Mouse (Mus musculus) heart, embryonic 11.5 days (tissue): Measurements from ENCODE around the gene B4galnt4. TPM values are rescaled to one million over a fixed set of nuclear protein-coding genes. Genes with fewer than 3 reads are reported as not detected.

Source experiments
- ATAC-seq: fragments of 200-750 bp; cut with Nextera tagmentation; replicated peaks from 2 replicates; pipeline ENCODE4 v1.8.0; 2017; ENCODE audit warnings: moderate library complexity; ENCODE audit not compliant: insufficient number of reproducible peaks, low FRiP score, low TSS enrichment
- H3K27ac ChIP-seq: fragments of 300-500 bp; sonication (generic); 2 replicates; pipeline ENCODE4 v1.5.1; 2014; ENCODE audit warnings: mild to moderate bottlenecking, low read depth, low read length
- H3K27me3 ChIP-seq: fragments of 300-500 bp; sonication (generic); 2 replicates; pipeline ENCODE4 v1.6.1; 2014; ENCODE audit warnings: mild to moderate bottlenecking, low read length, mixed read lengths; ENCODE audit not compliant: control insufficient read depth, insufficient read depth
- H3K36me3 ChIP-seq: fragments of 300-500 bp; sonication (generic); 2 replicates; pipeline ENCODE4 v1.6.1; 2014; ENCODE audit warnings: mild to moderate bottlenecking, low read length, moderate library complexity, mixed read lengths; ENCODE audit not compliant: control insufficient read depth, insufficient read depth
- H3K4me1 ChIP-seq: fragments of 300-500 bp; sonication (generic); 2 replicates; pipeline ENCODE4 v1.6.1; 2014; ENCODE audit warnings: low read length; ENCODE audit not compliant: control insufficient read depth, insufficient read depth
- H3K4me2 ChIP-seq: fragments of 300-500 bp; sonication (generic); 2 replicates; pipeline ENCODE4 v1.6.1; 2014; ENCODE audit warnings: mild to moderate bottlenecking, moderate library complexity
- H3K4me3 ChIP-seq: fragments of 300-500 bp; sonication (generic); 2 replicates; pipeline ENCODE4 v1.5.1; 2014; ENCODE audit warnings: low read depth, low read length
- H3K9ac ChIP-seq: fragments of 300-500 bp; sonication (generic); 2 replicates; pipeline ENCODE4 v1.6.1; 2014; ENCODE audit warnings: mild to moderate bottlenecking, low read depth, low read length, moderate library complexity
- H3K9me3 ChIP-seq: fragments of 300-500 bp; sonication (generic); replicated peaks from 2 replicates; pipeline ENCODE4 v1.6.1; 2016; ENCODE audit warnings: low read length; ENCODE audit not compliant: control insufficient read depth
- WGBS: fragments of 180-500 bp; shearing (Covaris S2); extraction: QIAGEN DNeasy Blood & Tissue Kit; methylation state at CpG from one replicate; pipeline ENCODE4 v1.1.7; 2014; ENCODE audit not compliant: insufficient replicate concordance; 5-methylcytosine and 5-hydroxymethylcytosine counted together
- polyA plus RNA-seq: library from polyadenylated mRNA; unstranded; fragments of >200 nt; fragmentation: Nextera tagmentation; extraction: Ambion mirVana; gene quantifications from 2 replicates; pipeline ENCODE4 v1.2.1, GENCODE M21; 2014

B4galnt4 gene
- polyA plus RNA-seq, 1 experiment from 2014 or later, result 2.6 TPM

GRCm38 (mm10) chr7:141040867-141041606 is 19.9 kb upstream of the B4galnt4 start:
- no peak for ATAC-seq
- no peak overlapping the region for H3K4me2 ChIP-seq
- H3K36me3 ChIP-seq, result no peaks in the 10 kb centered on the region
- peak overlapping the region; percentile 71 for H3K27ac ChIP-seq
- H3K27me3 ChIP-seq, result no peaks in the 10 kb centered on the region
- H3K4me1 ChIP-seq, result no peaks in the 10 kb centered on the region
- WGBS, result 46% methylated on average over 6 of the region's 9 CpGs
- no peak overlapping the region for H3K9ac ChIP-seq
- no peaks in the 10 kb centered on the region for H3K9me3 ChIP-seq
- H3K4me3 ChIP-seq, result no peak overlapping the region

GRCm38 (mm10) chr7:141041661-141042060 is 19.2 kb upstream of the B4galnt4 start:
- H3K4me3 ChIP-seq, result no peak overlapping the region
- no peaks in the 10 kb centered on the region for H3K27me3 ChIP-seq
- H3K36me3 ChIP-seq, result no peaks in the 10 kb centered on the region
- no peak overlapping the region for H3K4me2 ChIP-seq
- H3K4me1 ChIP-seq, result no peaks in the 10 kb centered on the region
- H3K27ac ChIP-seq, result peak overlapping the region; percentile 71
- 0 out of 2 replicates have a peak, but pooled peaks have one; percentile 71 for ATAC-seq
- no peaks in the 10 kb centered on the region for H3K9me3 ChIP-seq
- WGBS, result 23% methylated on average over 5 of the region's 5 CpGs
- H3K9ac ChIP-seq, result no peak overlapping the region

GRCm38 (mm10) chr7:141042539-141042938 is 18.4 kb upstream of the B4galnt4 start:
- Histone ChIP-seq H3K9me3 (no peaks in the 10 kb centered on the region), H3K9ac (no peak overlapping the region), H3K4me1 (peaks cover 6% of the 10 kb centered on the region; the same call in 1 of the 2 replicates), H3K4me2 (no peak overlapping the region), H3K4me3 (no peak overlapping the region), H3K27ac (no peak overlapping the region), H3K27me3 (peaks cover 5% of the 10 kb centered on the region; the same call in 1 of the 2 replicates), H3K36me3 (no peaks in the 10 kb centered on the region)
- 30% methylated on average over 4 of the region's 4 CpGs for WGBS
- no peak for ATAC-seq

- no peak overlapping the region for H3K4me3 ChIP-seq
- WGBS, result 54% methylated on average over 6 of the region's 6 CpGs
- H3K9me3 ChIP-seq, result no peaks in the 10 kb centered on the region
- peaks cover 5% of the 10 kb centered on the region; the same call in 1 of the 2 replicates for H3K27me3 ChIP-seq
- peak overlapping the region; percentile 22 for H3K9ac ChIP-seq
- H3K36me3 ChIP-seq, result no peaks in the 10 kb centered on the region
- H3K4me2 ChIP-seq, result peak overlapping the region; percentile 90
- no peak for ATAC-seq
- peaks cover 10% of the 10 kb centered on the region; the same call in 1 of the 2 replicates for H3K4me1 ChIP-seq
- H3K27ac ChIP-seq, result peak overlapping the region; percentile 59
These were observed 13.8 kb upstream of the B4galnt4 start for GRCm38 (mm10) chr7:141046931-141047580.

- peak overlapping the region; percentile 59 for H3K27ac ChIP-seq
- peak overlapping the region; percentile 59; the same call in 1 of the 2 replicates for H3K9ac ChIP-seq
- no peaks in the 10 kb centered on the region for H3K36me3 ChIP-seq
- H3K4me3 ChIP-seq, result peak overlapping the region; percentile 45
- no peaks in the 10 kb centered on the region for H3K9me3 ChIP-seq
- peaks cover 5% of the 10 kb centered on the region; the same call in 1 of the 2 replicates for H3K27me3 ChIP-seq
- peak overlapping the region; percentile 90 for H3K4me2 ChIP-seq
- H3K4me1 ChIP-seq, result peaks cover 10% of the 10 kb centered on the region; the same call in 1 of the 2 replicates
- WGBS, result 6% methylated on average over 15 of the region's 19 CpGs
- peak; percentile 75; the same call in 1 of the 2 replicates for ATAC-seq
These were observed 13.2 kb upstream of the B4galnt4 start for GRCm38 (mm10) chr7:141047581-141048225.

GRCm38 (mm10) chr7:141048226-141049218 is 12.4 kb upstream of the B4galnt4 start:
- peaks cover 10% of the 10 kb centered on the region; the same call in 1 of the 2 replicates for H3K4me1 ChIP-seq
- no peaks in the 10 kb centered on the region for H3K9me3 ChIP-seq
- H3K4me3 ChIP-seq, result peak overlapping the region; percentile 45
- peak overlapping the region; percentile 59; the same call in 1 of the 2 replicates for H3K9ac ChIP-seq
- ATAC-seq, result peak; percentile 85; the same call in 1 of the 2 replicates
- 8% methylated on average over 21 of the region's 21 CpGs for WGBS
- no peaks in the 10 kb centered on the region for H3K36me3 ChIP-seq
- H3K4me2 ChIP-seq, result peak overlapping the region; percentile 90
- peaks cover 5% of the 10 kb centered on the region; the same call in 1 of the 2 replicates for H3K27me3 ChIP-seq
- H3K27ac ChIP-seq, result peak overlapping the region; percentile 46; the same call in 1 of the 2 replicates

- ATAC-seq, result no peak
- WGBS, result 78% methylated on average over 2 of the region's 2 CpGs
These were observed 11.6 kb upstream of the B4galnt4 start for GRCm38 (mm10) chr7:141049326-141049725.

More at GRCm38 (mm10) chr7:141049326-141049725, 11.6 kb upstream of the B4galnt4 start:
- Histone ChIP-seq H3K4me1 (peaks cover 10% of the 10 kb centered on the region; the same call in 1 of the 2 replicates), H3K27ac (no peak overlapping the region), H3K36me3 (no peaks in the 10 kb centered on the region), H3K4me2 (no peak overlapping the region), H3K27me3 (peaks cover 5% of the 10 kb centered on the region; the same call in 1 of the 2 replicates), H3K9me3 (no peaks in the 10 kb centered on the region), H3K4me3 (no peak overlapping the region), H3K9ac (no peak overlapping the region)
